Comparison of ENCODE assay signal across 8 mouse cellular contexts in genomic region chr2:143945466-143946075, GRCm38 (mm10). TPM values are rescaled to one million over a fixed set of nuclear protein-coding genes. Genes with fewer than 3 reads are reported as not detected.
DNase-seq lines count a peak whose midpoint lies in the region; ATAC-seq and TF ChIP-seq lines count a peak whose summit lies in the region.

No protein-coding gene starts in this region.

- peaks cover 78% of the 10 kb centered on the region for H3K36me3 ChIP-seq in forebrain, postnatal 0 days (ENCODE audit: insufficient read depth)

- 96% methylated on average over 7 of the region's 7 CpGs for WGBS in forebrain, postnatal 0 days
- 78% methylated on average over 7 of the region's 7 CpGs for WGBS in lung, adult 2 months

- no peak overlapping the region for H3K27ac ChIP-seq in left cerebral cortex, adult 2 months
- H3K27ac ChIP-seq in forebrain, postnatal 0 days (ENCODE audit: low read depth, low read length), result no peak overlapping the region

- no peak overlapping the region for H3K4me2 ChIP-seq in forebrain, postnatal 0 days (ENCODE audit: low read depth)

- H3K9me3 ChIP-seq in forebrain, postnatal 0 days (ENCODE audit: low read length), result no peaks in the 10 kb centered on the region

- intact Hi-C loops in left cerebral cortex, adult 2 months (cut with DNase I), result loop anchor here (2.0 kb wide), 1 partner anchor 79 kb away; no protein-coding TSS in a partner anchor
- intact Hi-C loops in left cerebral cortex, postnatal 14 days (cut with DNase I), result no loop called here

- peak; percentile 28 for ATAC-seq in forebrain, postnatal 0 days

- no peaks in the 10 kb centered on the region for H3K4me1 ChIP-seq in forebrain, postnatal 0 days (ENCODE audit: insufficient read depth)
- no peaks in the 10 kb centered on the region for H3K4me1 ChIP-seq in lung, adult 2 months (ENCODE audit: control insufficient read depth, insufficient read depth, low read length)

- peak; percentile 56 for TF ChIP-seq CTCF in left cerebral cortex, adult 2 months (IDR thresholded peaks at IDR 0.05)
- peak; percentile 31; the same call in 1 of the 2 replicates for TF ChIP-seq CTCF in forebrain, postnatal 0 days (IDR thresholded peaks at IDR 0.05; ENCODE audit: low read depth)
- peak; percentile 69 for TF ChIP-seq CTCF in lung, adult 2 months (IDR thresholded peaks at IDR 0.05; ENCODE audit: insufficient read depth, low read length)

- H3K4me3 ChIP-seq in left cerebral cortex, adult 2 months, result no peak overlapping the region
- H3K4me3 ChIP-seq in forebrain, postnatal 0 days (ENCODE audit: low read depth, low read length), result no peak overlapping the region
- H3K4me3 ChIP-seq in lung, adult 2 months (replicated peaks; ENCODE audit: extremely low read depth, low read depth, low read length), result no peak overlapping the region

- no peak overlapping the region for H3K9ac ChIP-seq in forebrain, postnatal 0 days

- DNase-seq in left cerebral cortex, adult 2 months (ENCODE audit: extremely low spot score in 1 of 2, low spot score in 2 of 2), result no peak
- DNase-seq in left cerebral cortex, postnatal 14 days (ENCODE audit: low spot score in 2 of 2), result no peak
- peak; percentile 55 for DNase-seq in NIH3T3 (ENCODE audit: low read depth)
- no peak for DNase-seq in forebrain, postnatal 0 days
- DNase-seq in lung, adult 2 months, result peak; percentile 52
- DNase-seq in yolk sac, embryonic 10.5 days (ENCODE audit: low spot score), result peak; percentile 57
- DNase-seq in gastrocnemius, postnatal 25 days, result no peak
- no peak for DNase-seq in layer of hippocampus, postnatal 10 days (ENCODE audit: low spot score in 2 of 2)

- no peak for TF ChIP-seq POLR2A in lung, adult 2 months (IDR thresholded peaks at IDR 0.05; ENCODE audit: borderline replicate concordance, extremely low read depth, low read depth, low read length)

- no peaks in the 10 kb centered on the region for H3K27me3 ChIP-seq in forebrain, postnatal 0 days (ENCODE audit: insufficient read depth, low read length)

RNA-seq across cellular contexts. Expression of gene Dstn, which starts 30.5 kb away (rescaled TPM):
- total RNA-seq in left cerebral cortex, adult 2 months (2021), result 100 to 1,000 TPM; 154 to 157 TPM
- total RNA-seq in left cerebral cortex, postnatal 14 days (2021), result 100 to 1,000 TPM; 213 to 219 TPM
- 409 and 455 TPM in 2 replicates for total RNA-seq in forebrain, postnatal 0 days (2014; rRNA removed)
- 497 and 512 TPM in 2 replicates for polyA plus RNA-seq in forebrain, postnatal 0 days (2015; fragmentation: Nextera tagmentation; extraction: Ambion mirVana)
- 46.2 and 80.1 TPM in 2 replicates for polyA plus RNA-seq in lung, adult 2 months (2012; rRNA removed)
- 10 to 100 TPM; 26.4 to 41.7 TPM for total RNA-seq in gastrocnemius, postnatal 25 days (2021)
- total RNA-seq in layer of hippocampus, postnatal 10 days (2021), result 100 to 1,000 TPM; 257 to 268 TPM

Comparison
In these comparisons a context has a peak if more than half of its experiments do, and no peak if none do; other contexts are left out.
1. DNase-seq: peak in NIH3T3 (single experiment), lung, adult 2 months (single experiment) and yolk sac, embryonic 10.5 days (single experiment); none in left cerebral cortex, adult 2 months (0 of 2), left cerebral cortex, postnatal 14 days (0 of 2), forebrain, postnatal 0 days (single experiment), gastrocnemius, postnatal 25 days (single experiment) and layer of hippocampus, postnatal 10 days (0 of 2).
2. Peak in every context shown above with its lines, with median percentiles within 50 percentile points of each other: CTCF ChIP-seq.